Mouse (Mus musculus) c-Kit-positive CD71-positive TER-119-positive erythroid progenitor cells, embryonic 14.5 days (primary cell): Measurements from ENCODE around the gene Llgl2.
A peak's percentile ranks its signal among the peaks of the same experiment; 100 is the strongest.

Experiments
- DNase-seq: peaks from one replicate; pipeline ENCODE4 v3.0.0-alpha.2; 2013; ENCODE audit warnings: low spot score

Llgl2 gene

GRCm38 (mm10) chr11:115877174-115877755 is 53.4 kb downstream of the Llgl2 start:
- DNase-seq = no peak

DNA sequence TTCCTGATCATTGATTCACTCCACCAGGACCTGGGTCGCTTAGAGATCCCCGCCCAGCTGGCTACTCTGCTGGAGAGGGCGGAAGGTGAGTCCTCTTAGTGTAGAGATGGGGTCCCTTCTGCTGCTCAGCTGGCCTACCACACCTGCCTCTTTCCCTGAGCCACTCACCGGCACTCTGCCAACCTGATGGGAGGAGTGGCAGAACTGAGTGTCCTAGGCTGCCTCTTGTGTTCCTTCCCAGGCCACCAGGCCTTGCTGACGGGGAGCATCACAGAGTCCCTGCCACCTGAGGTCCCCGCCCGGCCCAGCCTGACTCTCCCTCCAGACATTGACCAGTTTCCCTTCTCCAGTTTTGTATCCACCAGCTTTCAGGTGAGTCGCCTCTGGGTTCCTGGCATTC is 54.2 kb downstream of the Llgl2 start:
- no peak for DNase-seq

- DNase-seq = peak; percentile 62
Measured at GRCm38 (mm10) chr11:115881002-115881401, 57.2 kb downstream of the Llgl2 start.

DNA sequence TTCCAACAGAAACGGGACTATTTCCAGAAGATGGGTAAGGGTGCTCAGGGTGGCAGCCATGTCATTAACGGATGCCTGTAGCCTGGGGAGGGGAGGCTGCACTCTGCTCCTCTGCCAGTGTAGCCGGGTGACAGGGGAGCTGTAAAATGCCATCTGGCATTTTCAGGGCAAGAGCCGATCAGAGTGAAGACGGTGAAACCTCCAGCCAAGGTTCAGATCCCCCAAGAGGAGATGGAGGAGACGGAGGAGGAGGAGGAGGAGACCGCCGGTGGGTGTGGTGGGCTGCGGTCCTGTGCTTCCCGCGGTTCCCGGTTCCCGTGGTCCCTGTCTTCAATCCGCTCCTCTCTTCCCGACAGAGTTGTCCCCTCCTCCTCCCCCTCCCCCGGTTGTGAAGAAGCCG is 59.4 kb downstream of the Llgl2 start:
- DNase-seq = no peak

GRCm38 (mm10) chr11:115884361-115884760 is 60.5 kb downstream of the Llgl2 start:
- DNase-seq = no peak

DNA sequence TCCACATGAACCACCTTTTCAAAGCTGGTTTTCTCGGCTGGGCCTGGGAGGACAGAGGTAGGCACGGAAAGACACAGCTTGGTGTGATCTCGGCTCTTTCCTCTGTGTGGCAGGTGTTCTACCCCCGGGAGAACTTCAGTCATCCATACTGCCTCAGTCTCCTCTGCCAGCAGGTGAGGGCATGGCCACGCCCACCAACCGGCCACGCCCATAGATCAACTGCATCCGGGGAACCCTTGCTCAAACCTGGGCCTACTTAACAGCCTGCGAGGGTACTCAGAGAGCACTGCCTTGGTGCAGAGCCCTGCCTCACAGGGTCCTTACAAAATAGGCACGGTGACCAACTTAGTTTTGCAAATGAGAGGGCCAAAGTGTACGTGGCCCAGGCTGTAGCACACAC is 61.4 kb downstream of the Llgl2 start:
- no peak for DNase-seq

DNA sequence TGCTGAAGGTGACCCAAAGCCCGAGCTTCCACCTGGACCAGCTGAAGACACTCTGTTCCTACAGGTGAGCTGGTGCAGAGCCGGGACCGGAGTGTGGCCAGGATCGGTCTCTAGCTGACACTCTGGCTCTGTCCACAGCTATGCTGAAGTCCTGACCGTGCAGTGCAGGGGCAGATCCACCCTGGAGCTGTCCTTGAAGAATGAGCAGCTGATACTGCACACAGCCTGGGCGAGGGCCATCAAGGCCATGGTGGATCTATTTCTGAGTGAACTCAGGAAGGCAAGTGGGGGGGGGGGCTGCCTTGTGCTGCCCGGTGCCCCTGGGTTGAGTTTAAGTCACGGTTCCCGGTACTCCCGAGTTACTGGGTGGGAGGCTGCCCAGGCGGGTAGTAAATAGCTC is 62.6 kb downstream of the Llgl2 start:
- DNase-seq = no peak

GRCm38 (mm10) chr11:115888020-115888419 is 64.2 kb downstream of the Llgl2 start:
- DNase-seq = no peak

- no peak for DNase-seq
Measured at GRCm38 (mm10) chr11:115889159-115889558, 65.3 kb downstream of the Llgl2 start.

DNA sequence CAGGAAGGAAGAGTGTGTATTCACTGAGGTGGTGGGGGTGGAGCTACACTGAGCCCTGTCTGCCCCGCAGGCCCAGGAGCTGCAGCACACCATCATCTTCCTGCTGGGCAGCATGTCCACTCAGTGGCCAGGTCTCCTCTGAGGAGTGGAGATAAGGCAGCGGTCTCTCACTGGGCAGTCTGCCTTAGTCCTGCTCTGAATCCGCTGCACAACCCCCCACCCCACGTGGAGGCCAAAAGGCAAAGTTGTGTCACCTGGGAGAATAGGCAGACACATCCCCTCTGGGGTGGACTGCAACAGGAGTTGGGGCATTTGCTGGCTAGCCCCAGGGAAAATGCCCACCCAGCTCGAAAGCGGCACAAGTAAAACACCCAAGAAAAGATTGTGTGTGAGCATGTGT is 68.4 kb downstream of the Llgl2 start:
- DNase-seq = no peak

GRCm38 (mm10) chr11:115893071-115893470 is 69.2 kb downstream of the Llgl2 start:
- no peak for DNase-seq

DNA sequence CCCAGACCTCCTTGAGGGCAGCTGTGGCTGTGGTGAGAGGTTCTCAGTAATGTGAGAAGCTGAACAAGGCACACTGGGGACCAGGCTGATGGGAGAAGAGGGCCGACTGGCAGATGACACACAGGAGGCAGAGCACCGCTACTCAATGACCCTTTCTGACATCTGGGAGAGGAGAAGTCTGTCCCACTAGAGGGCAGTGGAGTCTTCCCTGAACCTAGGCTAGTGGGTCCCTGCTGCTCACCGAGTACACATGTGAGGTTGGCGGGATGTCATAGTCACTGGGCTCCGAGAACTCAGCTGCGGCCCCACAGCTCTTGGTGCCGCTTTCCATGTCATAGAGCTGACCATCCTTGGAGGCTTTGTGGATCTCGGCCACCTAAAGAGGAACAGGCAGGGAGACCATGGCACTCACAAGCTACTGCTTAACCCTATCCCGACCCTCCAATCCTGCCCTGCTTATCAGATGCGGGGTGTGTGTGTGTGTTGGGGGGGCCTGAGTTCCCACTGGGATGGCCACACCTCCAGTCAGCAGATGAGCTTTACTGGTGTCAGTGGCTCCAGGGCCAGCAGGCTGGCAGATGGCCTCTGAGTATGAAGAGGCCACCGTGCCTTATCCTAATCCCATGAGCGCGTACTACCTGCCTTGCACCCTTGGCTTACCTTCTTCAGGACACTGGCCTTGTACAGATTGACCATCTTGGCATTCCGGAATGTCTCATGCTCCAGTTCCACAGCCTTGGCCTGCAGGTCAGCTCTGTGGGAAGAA is 71.1 kb downstream of the Llgl2 start:
- no peak for DNase-seq

DNA sequence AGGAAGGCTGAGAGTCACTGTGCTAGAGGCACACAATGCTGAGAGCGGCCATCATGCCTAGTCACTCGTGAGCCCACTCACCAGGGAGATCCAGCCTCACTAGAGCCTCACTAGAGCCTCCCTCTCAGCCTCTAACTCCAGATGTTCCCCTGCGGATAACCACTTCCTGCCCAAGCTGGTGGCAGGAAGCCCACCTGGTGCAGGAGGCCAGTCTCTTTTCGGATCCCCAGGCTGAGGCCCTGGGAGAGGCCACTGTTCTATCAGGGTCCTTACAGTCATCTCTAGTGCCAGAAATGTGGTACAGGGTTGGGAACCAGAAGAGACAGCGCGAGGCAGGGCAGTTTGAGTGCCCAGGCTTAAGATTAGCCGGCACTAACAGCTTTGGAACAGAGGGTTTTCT is 74.6 kb downstream of the Llgl2 start:
- DNase-seq = no peak

GRCm38 (mm10) chr11:115898886-115899285 is 75.0 kb downstream of the Llgl2 start:
- peak; percentile 83 for DNase-seq

DNA sequence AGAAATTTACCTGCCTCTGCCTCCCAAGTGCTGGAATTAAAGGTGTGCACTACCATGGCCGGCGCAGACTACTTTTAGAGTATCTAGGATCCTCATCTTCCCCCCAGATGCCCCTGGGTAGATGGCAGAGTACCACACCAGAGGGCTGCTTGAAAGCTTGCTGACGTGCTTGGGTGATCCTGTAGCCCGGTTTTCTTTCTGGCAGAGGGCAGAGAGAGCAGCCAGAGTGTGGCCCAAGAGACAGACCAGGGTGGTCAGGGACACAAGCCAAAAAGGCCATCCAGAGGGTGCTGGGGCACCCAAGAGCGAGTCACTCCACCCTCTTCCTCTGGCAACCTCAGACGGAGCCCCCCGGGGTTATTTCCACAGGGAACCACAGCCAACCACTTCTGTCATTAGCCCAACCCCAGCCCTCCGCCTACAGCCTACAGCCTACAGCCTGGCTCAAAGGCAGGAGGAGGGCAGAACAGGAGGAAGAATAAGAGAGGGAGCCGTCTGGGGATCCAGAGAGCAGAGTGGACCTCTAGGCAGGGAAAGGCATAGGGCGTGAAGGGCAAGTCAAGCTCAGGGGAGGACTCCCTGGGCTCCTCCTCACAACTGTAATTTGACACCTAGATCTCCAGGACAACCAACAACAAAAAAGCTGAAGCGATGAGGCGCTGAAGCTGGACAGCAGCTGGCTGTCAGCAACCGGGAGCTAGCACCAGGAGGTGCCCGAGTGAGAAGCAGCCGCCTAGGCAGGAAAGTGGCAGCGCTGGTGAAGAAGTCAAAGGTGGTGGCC is 75.8 kb downstream of the Llgl2 start, which contains the start of gene Smim5:
Smim5 (plus strand) TSS at position 481 of the 781 bp plus-strand sequence.
- peak; percentile 67 for DNase-seq

GRCm38 (mm10) chr11:115900561-115901337 is 76.9 kb downstream of the Llgl2 start:
- peak; percentile 40 for DNase-seq

- DNase-seq = peak; percentile 82
Measured at GRCm38 (mm10) chr11:115901338-115902161, 77.7 kb downstream of the Llgl2 start.

GRCm38 (mm10) chr11:115902177-115902576 is 78.3 kb downstream of the Llgl2 start:
- DNase-seq = no peak

DNA sequence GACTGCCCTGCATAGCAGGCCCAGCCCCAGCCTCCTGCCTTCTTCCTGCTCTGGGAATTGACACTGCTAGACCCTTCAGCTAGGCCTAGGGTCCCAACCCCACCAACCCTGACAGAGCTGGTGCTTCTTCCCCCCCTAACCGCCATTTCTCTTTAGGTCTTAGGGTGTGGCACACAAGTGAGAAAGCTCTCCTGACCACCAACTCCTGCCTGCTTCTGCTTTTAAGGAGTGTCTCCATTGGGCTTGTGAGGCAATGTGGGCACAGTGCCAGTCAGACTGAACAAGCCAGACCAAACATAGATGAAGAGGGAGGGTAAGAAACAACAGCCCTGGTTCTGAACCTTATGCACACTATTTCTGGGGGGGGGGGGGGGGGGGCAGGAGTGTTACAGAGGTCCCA is 79.0 kb downstream of the Llgl2 start:
- no peak for DNase-seq

- DNase-seq = peak; percentile 81
Measured at GRCm38 (mm10) chr11:115903384-115904230, 79.8 kb downstream of the Llgl2 start.
